Mouse (Mus musculus) brown adipose tissue, adult 24 weeks (tissue): ENCODE measurements around the gene Ubc. TPM values are rescaled to one million over a fixed set of nuclear protein-coding genes. Genes with fewer than 3 reads are reported as not detected.
A peak's percentile ranks its signal among the peaks of the same experiment; 100 is the strongest.

ENCODE experiments used
- H3K27ac ChIP-seq: fragments of 200-500 bp; replicated peaks from 2 replicates; pipeline ENCODE4 v1.5.1; 2012; ENCODE audit warnings: low read depth, mild to moderate bottlenecking, low read length
- H3K4me1 ChIP-seq: fragments of 200-500 bp; 2 replicates; pipeline ENCODE4 v1.6.1; 2012; ENCODE audit warnings: low read length, mixed read lengths; ENCODE audit not compliant: control insufficient read depth, insufficient read depth, insufficient read length
- H3K4me3 ChIP-seq: fragments of 200-500 bp; 2 replicates; pipeline ENCODE4 v1.5.1; 2012; ENCODE audit warnings: low read depth, mild to moderate bottlenecking, low read length, moderate library complexity; ENCODE audit not compliant: insufficient read depth
- polyA plus RNA-seq: library from polyadenylated mRNA; stranded (reverse); fragments of >200 nt; gene quantifications from 2 replicates; pipeline ENCODE4 v1.2.4, GENCODE M21; 2012; ENCODE audit not compliant: missing spikeins, insufficient read depth, insufficient read length

The Ubc gene
- polyA plus RNA-seq, 1 experiment: 692 TPM

DNA sequence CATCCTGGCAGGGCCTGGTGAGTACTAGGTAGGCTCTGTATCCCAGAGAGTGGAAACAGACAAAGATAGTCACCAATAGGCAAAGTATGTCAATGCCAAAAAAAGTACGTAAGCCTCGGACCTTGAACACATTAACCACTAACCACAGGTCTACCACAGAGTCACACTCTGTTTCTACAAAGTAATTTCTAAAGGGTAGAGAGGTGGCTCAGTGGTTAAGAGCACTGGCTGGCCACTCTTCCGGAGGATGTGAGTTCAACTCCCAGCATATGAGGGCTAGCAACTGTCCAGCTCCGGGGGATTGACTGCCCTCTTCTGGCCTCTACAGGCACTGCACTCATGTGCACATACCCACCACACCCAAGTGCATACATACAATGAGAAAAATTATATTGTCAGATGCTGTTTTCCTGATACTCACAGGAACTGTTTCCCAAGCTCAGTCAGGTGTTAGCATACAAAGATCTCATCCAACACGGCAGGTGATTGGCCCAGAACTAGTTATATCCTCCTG lies 37.2 kb downstream of the Ubc start:
- Histone ChIP-seq H3K4me3 (no peak overlapping the region), H3K4me1 (peaks cover 4% of the 10 kb centered on the region; the same call in 1 of the 2 replicates), H3K27ac (no peak overlapping the region)

- peaks cover 4% of the 10 kb centered on the region; the same call in 1 of the 2 replicates for H3K4me1 ChIP-seq
- no peak overlapping the region for H3K27ac ChIP-seq
- no peak overlapping the region for H3K4me3 ChIP-seq
Measured at GRCm38 (mm10) chr5:125351939-125352338, 38.1 kb downstream of the Ubc start.

- Histone ChIP-seq H3K4me1 (peaks cover 4% of the 10 kb centered on the region; the same call in 1 of the 2 replicates), H3K4me3 (no peak overlapping the region), H3K27ac (no peak overlapping the region)
Measured at GRCm38 (mm10) chr5:125351057-125351456, 38.9 kb downstream of the Ubc start.

GRCm38 (mm10) chr5:125349391-125349790 lies 40.6 kb downstream of the Ubc start:
- H3K4me3 ChIP-seq: no peak overlapping the region
- H3K27ac ChIP-seq: no peak overlapping the region
- H3K4me1 ChIP-seq: peaks cover 4% of the 10 kb centered on the region; the same call in 1 of the 2 replicates

GRCm38 (mm10) chr5:125348487-125348886 lies 41.5 kb downstream of the Ubc start:
- no peak overlapping the region for H3K4me3 ChIP-seq
- peaks cover 4% of the 10 kb centered on the region; the same call in 1 of the 2 replicates for H3K4me1 ChIP-seq
- no peak overlapping the region for H3K27ac ChIP-seq

GRCm38 (mm10) chr5:125348067-125348466 lies 41.9 kb downstream of the Ubc start:
- Histone ChIP-seq H3K27ac (no peak overlapping the region), H3K4me3 (no peak overlapping the region), H3K4me1 (peaks cover 4% of the 10 kb centered on the region; the same call in 1 of the 2 replicates)

DNA sequence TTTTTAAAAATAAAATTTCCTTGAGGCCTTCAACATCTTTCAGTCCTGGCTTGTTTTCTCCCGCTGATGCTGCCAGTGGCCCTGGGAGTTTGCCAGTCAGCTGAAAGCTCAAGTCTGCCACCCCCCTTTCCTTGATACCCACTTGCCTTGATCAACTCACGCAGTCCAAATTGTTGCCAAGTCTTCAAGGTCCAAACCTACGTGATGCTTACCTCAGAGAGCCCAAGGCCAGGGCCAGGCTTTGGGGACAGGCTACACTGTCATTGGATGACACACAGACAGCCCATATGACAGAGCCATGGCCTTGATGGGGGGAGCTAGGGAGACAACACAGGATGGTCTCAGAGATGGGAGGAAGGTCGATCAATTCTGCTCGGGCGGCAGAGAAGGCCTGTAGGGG lies 45.7 kb downstream of the Ubc start:
- no peak overlapping the region for H3K4me3 ChIP-seq
- H3K4me1 ChIP-seq: peaks cover 10% of the 10 kb centered on the region
- H3K27ac ChIP-seq: no peak overlapping the region

DNA sequence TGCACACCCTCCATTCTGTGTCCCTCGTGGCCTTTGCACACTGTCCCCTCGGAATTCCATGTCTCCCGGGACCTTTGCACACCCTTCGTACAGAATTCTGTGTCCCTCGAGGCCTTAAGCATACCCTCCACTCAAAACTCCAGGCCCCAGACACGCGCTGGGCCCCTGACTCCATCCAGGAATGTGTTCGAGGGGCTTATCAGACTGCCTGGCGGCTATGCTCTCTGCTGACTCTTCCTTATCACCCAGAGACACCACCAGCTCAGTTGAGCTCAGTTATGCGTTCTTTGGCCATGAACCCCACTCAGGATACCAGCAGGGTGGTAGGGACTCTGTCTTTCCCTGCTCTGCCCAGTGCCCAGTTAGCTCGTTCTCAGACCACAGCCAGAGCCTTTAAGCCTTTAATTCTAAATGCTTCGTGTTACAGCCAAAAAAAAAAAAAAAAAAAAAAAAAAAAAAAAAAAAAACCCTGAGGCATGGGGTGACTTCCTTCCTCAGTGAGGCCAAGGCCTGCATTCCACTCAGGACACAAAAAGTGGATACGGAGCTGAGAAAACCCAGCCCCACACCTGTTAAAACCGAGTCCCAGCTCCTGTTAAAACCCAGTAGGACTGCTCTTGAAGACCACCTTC lies 48.4 kb downstream of the Ubc start:
- Histone ChIP-seq H3K4me3 (peak overlapping the region; percentile 94), H3K27ac (no peak overlapping the region), H3K4me1 (peaks cover 21% of the 10 kb centered on the region)

DNA sequence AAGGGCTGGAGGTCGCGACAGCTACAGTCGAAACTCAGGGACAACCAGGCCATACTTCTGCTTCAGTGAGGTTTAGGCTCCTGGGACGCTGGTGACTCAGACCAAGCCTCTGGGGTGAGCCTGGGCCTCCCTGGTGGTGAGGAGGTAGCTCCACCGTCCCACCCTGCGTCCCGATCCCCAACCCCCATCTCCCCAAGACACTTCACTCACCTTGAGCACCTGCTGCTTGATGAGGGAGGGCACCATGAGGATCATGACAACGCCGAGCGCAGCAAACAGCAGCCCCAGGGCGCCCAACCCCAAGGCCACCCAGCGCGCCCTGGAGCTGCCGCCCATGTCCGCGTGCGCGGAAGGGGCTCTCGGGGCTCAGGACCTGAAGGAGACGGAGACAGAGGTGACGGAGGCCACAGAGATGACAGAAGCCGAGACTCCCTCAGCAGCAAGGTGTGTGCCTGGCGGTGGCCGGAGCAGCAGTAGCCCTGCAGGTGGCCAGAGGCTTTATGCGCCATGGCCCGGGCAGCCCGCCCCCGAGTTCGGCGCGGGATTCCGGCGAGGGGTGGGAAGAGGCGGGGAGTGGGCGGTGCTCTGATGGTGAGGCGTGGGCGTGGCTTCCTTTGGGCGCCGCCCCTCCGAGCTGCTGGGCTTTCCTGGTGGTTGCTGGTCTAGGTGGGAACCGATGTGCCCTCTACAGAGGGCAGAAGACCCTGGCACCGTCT lies 49.3 kb downstream of the Ubc start, which contains the start of gene Scarb1:
TSS of gene Scarb1 (minus strand) at position 548 of the 716 bp plus-strand sequence.
- Histone ChIP-seq H3K4me1 (peaks cover 22% of the 10 kb centered on the region), H3K27ac (peak within 1 kb of the TSS; percentile 85), H3K4me3 (peak within 1 kb of the TSS; percentile 94)

- Histone ChIP-seq H3K27ac (peak overlapping the region; percentile 85), H3K4me1 (peaks cover 22% of the 10 kb centered on the region), H3K4me3 (peak overlapping the region; percentile 94)
Measured at GRCm38 (mm10) chr5:125339851-125340531, 50.0 kb downstream of the Ubc start.

DNA sequence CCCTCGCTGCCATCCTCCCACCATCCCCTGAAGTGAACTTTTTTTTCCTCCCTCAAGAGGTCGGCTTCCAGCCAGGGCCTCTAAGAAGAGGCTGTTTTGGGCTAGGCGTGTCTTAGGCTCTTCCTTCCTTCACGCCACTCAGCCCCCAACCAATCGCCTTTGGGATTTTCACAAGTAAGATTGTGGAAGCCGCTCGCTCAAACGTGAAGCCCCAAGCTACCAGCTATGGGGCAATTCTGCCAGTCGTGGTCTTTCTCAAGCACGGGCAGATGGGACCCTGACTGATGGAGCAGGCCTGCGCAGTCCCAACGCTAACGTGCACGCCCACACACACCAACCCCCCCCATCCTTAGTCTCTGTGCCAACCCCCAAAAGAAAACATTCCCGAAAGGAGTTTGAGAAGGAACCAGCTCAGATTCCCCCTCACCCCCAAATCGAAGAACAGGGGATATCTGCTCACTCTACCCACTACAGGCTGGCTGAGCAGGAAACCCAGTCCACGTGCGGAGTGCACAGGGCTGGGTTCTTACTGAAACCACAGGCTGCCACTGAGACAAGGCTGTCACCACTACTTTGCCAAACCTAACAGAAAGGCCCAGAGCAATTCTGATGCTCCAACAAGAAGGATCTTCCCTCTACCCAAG lies 50.8 kb downstream of the Ubc start:
- Histone ChIP-seq H3K4me3 (peak overlapping the region; percentile 94), H3K27ac (peak overlapping the region; percentile 85), H3K4me1 (peaks cover 27% of the 10 kb centered on the region)

- Histone ChIP-seq H3K4me1 (peaks cover 39% of the 10 kb centered on the region), H3K4me3 (peak overlapping the region; percentile 2), H3K27ac (peak overlapping the region; percentile 47)
Measured at GRCm38 (mm10) chr5:125337526-125337925, 52.5 kb downstream of the Ubc start.

- Histone ChIP-seq H3K27ac (peak overlapping the region; percentile 47), H3K4me1 (peaks cover 44% of the 10 kb centered on the region), H3K4me3 (peak overlapping the region; percentile 2; the same call in 1 of the 2 replicates)
Measured at GRCm38 (mm10) chr5:125337012-125337411, 53.0 kb downstream of the Ubc start.
